Mouse (Mus musculus) E14TG2a.4 (cell line): ENCODE data around the gene Btnl10.
A peak's percentile ranks its signal among the peaks of the same experiment; 100 is the strongest.

Experiments
- H3K27me3 ChIP-seq: 2 replicates; pipeline ENCODE4 v1.6.1; 2014; ENCODE audit warnings: low read length, control low read depth; ENCODE audit not compliant: insufficient read depth
- H3K36me3 ChIP-seq: 2 replicates; pipeline ENCODE4 v1.6.1; 2014; ENCODE audit warnings: low read length, control low read depth; ENCODE audit not compliant: insufficient read depth
- H3K4me1 ChIP-seq: replicated peaks from 2 replicates; pipeline ENCODE4 v1.6.1; 2014; ENCODE audit warnings: low read depth, low read length, control low read depth
- H3K4me3 ChIP-seq: replicated peaks from 2 replicates; pipeline ENCODE4 v1.5.1; 2014; ENCODE audit warnings: mild to moderate bottlenecking, low read length
- H3K9me3 ChIP-seq: 2 replicates; pipeline ENCODE4 v1.6.1; 2014; ENCODE audit warnings: low read length, control low read depth
- CTCF ChIP-seq: conservative IDR thresholded peaks from 2 replicates; pipeline ENCODE4 v1.5.1; 2014; ENCODE audit warnings: low read length
- NANOG ChIP-seq: IDR thresholded peaks from 2 replicates; pipeline ENCODE4 v1.6.1; 2014; ENCODE audit warnings: borderline replicate concordance, low read length, mixed read lengths
- POU5F1 ChIP-seq: IDR thresholded peaks from 2 replicates; pipeline ENCODE4 v1.6.1; 2014; ENCODE audit warnings: low read length, borderline replicate concordance

Gene Btnl10

GRCm38 (mm10) chr11:58917745-58918366, at the start of gene Btnl10:
Btnl10 (plus strand) TSS chr11:58917908.
- Histone ChIP-seq H3K4me3 (no peak within 1 kb of the TSS), H3K4me1 (peaks cover 5% of the 10 kb centered on the region; the same call in 1 of the 2 replicates), H3K36me3 (no peaks in the 10 kb centered on the region), H3K27me3 (peaks cover 9% of the 10 kb centered on the region; the same call in 1 of the 2 replicates), H3K9me3 (no peaks in the 10 kb centered on the region)
- TF ChIP-seq NANOG (no peak), POU5F1 (no peak), CTCF (no peak)

- no peak for TF ChIP-seq CTCF
- TF ChIP-seq NANOG = no peak
- no peak for TF ChIP-seq POU5F1
- no peaks in the 10 kb centered on the region for H3K9me3 ChIP-seq
Measured at GRCm38 (mm10) chr11:58867954-58868330, 49.8 kb upstream of the Btnl10 start.

GRCm38 (mm10) chr11:58870961-58871360, 46.7 kb upstream of the Btnl10 start:
- Histone ChIP-seq H3K4me3 (no peak overlapping the region), H3K4me1 (peaks cover 12% of the 10 kb centered on the region), H3K27me3 (no peaks in the 10 kb centered on the region), H3K9me3 (no peaks in the 10 kb centered on the region), H3K36me3 (peaks cover 31% of the 10 kb centered on the region)
- TF ChIP-seq CTCF = no peak

More at GRCm38 (mm10) chr11:58867954-58868330, 49.8 kb upstream of the Btnl10 start:
- Histone ChIP-seq H3K4me3 (peak overlapping the region; percentile 85), H3K4me1 (peaks cover 12% of the 10 kb centered on the region), H3K27me3 (no peaks in the 10 kb centered on the region), H3K36me3 (peaks cover 31% of the 10 kb centered on the region)

- Histone ChIP-seq H3K4me1 (no peaks in the 10 kb centered on the region), H3K9me3 (no peaks in the 10 kb centered on the region), H3K36me3 (peaks cover 44% of the 10 kb centered on the region), H3K27me3 (no peaks in the 10 kb centered on the region), H3K4me3 (no peak overlapping the region)
- no peak for TF ChIP-seq POU5F1
- no peak for TF ChIP-seq CTCF
- TF ChIP-seq NANOG = no peak
Measured at GRCm38 (mm10) chr11:58883756-58884155, 34.0 kb upstream of the Btnl10 start.

GRCm38 (mm10) chr11:58890511-58890910, 27.2 kb upstream of the Btnl10 start:
- Histone ChIP-seq H3K4me3 (no peak overlapping the region), H3K4me1 (peaks cover 7% of the 10 kb centered on the region; the same call in 1 of the 2 replicates), H3K27me3 (no peaks in the 10 kb centered on the region), H3K36me3 (peaks cover 45% of the 10 kb centered on the region), H3K9me3 (no peaks in the 10 kb centered on the region)
- TF ChIP-seq CTCF = no peak
- TF ChIP-seq POU5F1 = no peak

GRCm38 (mm10) chr11:58894456-58894855, 23.3 kb upstream of the Btnl10 start:
- Histone ChIP-seq H3K36me3 (peaks cover 69% of the 10 kb centered on the region), H3K27me3 (no peaks in the 10 kb centered on the region), H3K4me3 (no peak overlapping the region), H3K9me3 (no peaks in the 10 kb centered on the region), H3K4me1 (peaks cover 7% of the 10 kb centered on the region; the same call in 1 of the 2 replicates)
- TF ChIP-seq CTCF = no peak
- no peak for TF ChIP-seq NANOG
- TF ChIP-seq POU5F1 = no peak

GRCm38 (mm10) chr11:58897485-58897884, 20.2 kb upstream of the Btnl10 start:
- Histone ChIP-seq H3K36me3 (peaks cover 63% of the 10 kb centered on the region), H3K4me1 (peaks cover 7% of the 10 kb centered on the region; the same call in 1 of the 2 replicates), H3K4me3 (no peak overlapping the region), H3K9me3 (no peaks in the 10 kb centered on the region), H3K27me3 (no peaks in the 10 kb centered on the region)
- TF ChIP-seq NANOG = no peak
- no peak for TF ChIP-seq POU5F1
- no peak for TF ChIP-seq CTCF

GRCm38 (mm10) chr11:58901080-58901479, 16.6 kb upstream of the Btnl10 start:
- Histone ChIP-seq H3K9me3 (no peaks in the 10 kb centered on the region), H3K4me1 (peaks cover 16% of the 10 kb centered on the region), H3K27me3 (no peaks in the 10 kb centered on the region), H3K4me3 (no peak overlapping the region), H3K36me3 (peaks cover 50% of the 10 kb centered on the region)
- TF ChIP-seq CTCF (no peak), POU5F1 (no peak), NANOG (no peak)
